Mouse (Mus musculus) cerebellum, postnatal 4 days (tissue): ENCODE data around the gene Rab3c.

Experiments used
- DNase-seq, 2 experiments: peaks; one replicate each; pipeline ENCODE4 v3.0.0; 2022; ENCODE audit warnings: low spot score in 2 of 2, mixed read lengths in 1 of 2

The Rab3c gene

GRCm38 (mm10) chr13:110094998-110095397 lies 185.8 kb downstream of the Rab3c start:
- DNase-seq: no peak

- DNase-seq: no peak
Measured at GRCm38 (mm10) chr13:110093720-110094685, 186.8 kb downstream of the Rab3c start.

DNA sequence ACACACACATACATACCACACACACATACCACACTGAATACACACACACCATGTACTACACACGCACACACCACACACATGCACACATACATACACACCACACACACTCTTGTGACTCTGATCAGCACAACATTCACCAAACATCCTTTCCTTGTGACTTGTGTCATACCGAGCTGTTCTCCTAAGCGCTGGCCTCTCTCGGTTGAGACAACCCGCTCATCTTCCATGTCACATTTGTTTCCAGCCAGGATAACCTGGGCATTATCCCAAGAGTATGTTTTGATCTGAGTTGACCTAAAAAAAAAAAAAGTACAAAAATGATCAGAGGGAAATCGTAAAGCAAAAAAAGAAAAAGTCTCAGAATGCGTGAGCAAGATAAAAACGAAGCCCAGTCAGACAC lies 196.8 kb downstream of the Rab3c start:
- DNase-seq: no peak

- no peak for DNase-seq
Measured at GRCm38 (mm10) chr13:110081174-110081573, 199.6 kb downstream of the Rab3c start.

DNA sequence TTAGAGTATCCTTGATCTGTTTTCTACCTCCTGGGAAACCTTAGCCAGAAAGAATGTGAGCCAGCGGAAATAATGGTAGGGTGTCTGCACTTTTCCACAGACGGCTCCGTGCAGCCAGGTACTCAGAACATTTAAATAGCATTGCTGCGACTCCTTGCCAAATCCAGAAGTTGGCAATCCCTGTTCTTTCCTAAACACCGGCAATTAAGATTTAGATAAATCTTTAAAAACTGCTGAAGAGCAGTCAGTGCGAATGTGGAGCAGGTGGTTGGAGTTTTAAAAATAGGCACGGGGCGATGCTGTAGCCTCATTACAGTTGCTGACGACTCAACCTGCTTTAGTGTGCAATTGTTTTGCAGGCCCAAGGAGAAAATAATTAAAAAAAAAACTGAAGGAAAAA lies 205.2 kb downstream of the Rab3c start:
- DNase-seq: no peak

- DNase-seq: no peak
Measured at GRCm38 (mm10) chr13:110074180-110074579, 206.6 kb downstream of the Rab3c start.

DNA sequence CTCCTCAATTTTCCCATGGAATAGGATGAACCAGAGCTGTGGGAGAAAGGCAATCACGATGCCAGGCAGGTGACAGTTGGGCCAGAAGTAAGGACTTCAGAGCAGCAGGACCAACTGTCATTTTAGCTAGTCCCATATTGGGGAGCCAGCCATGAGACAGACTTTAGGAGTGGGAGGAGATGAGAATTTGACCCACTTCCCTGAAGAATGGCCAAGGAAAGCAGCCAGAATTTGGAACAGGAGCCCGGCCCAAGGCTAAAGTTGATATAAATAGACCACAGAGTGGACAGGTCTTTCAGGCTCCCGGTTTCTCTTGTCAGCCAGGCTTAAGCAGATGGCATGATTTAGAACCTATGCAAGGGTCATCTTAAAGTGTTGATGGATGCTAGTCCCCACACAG lies 213.6 kb downstream of the Rab3c start:
- DNase-seq: no peak

- no peak for DNase-seq
Measured at GRCm38 (mm10) chr13:110066674-110067073, 214.1 kb downstream of the Rab3c start.

GRCm38 (mm10) chr13:110062835-110063411 lies 217.9 kb downstream of the Rab3c start:
- peak; percentile 39 to 73 for DNase-seq

DNA sequence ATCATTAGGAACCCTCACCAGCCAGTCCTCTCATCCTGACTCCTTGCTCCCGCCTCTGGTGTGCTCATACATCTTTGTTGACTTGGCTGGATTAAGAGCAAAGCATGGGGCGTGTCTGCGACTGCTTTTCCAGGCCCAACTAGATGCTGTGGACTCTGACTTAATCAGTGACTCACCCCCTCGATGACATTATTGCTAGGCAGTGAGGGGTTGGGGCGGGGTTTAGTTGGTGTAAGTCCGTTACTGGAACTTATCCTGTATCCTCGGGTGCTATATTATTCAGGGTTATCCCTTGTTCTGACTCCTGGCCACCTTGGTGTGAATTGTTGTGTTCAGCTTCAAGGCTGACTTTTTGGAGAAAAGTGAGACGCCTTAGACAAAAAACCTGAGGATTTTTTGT lies 218.5 kb downstream of the Rab3c start:
- no peak for DNase-seq

- no peak for DNase-seq
Measured at GRCm38 (mm10) chr13:110054538-110054937, 226.3 kb downstream of the Rab3c start.

DNA sequence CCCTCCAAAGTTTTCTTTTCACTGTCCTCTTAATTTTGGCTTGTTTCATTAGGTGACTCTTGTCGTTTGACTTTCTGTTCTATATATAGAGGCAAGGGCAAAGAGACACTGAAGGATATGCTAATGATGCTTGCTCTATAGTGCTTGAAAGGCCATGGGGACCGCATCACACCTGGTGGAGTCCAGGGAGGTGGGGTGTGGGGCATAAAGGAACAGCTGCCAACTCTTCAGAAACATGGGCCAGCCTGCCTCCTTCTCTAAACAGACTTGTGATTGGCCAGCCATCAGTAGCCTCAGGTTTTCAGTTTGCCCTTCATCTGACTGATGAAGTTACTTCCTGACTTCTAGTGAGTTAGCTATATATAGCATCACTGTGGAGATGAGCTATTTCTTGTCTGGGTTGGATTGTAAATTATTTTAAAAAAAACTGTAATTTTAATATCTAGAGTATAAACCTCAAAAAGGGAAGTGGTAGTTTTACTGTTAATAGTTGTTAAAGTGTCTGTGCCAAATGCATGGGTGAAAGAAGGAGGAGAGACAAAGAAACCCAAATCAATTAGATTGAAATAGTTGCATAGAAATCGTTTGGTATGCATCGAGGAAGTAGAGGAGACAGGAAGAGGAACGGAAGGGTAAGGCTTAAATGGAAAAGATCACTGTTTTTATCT lies 231.9 kb downstream of the Rab3c start:
- no peak for DNase-seq

- DNase-seq: no peak
Measured at GRCm38 (mm10) chr13:110044418-110044817, 236.4 kb downstream of the Rab3c start.

DNA sequence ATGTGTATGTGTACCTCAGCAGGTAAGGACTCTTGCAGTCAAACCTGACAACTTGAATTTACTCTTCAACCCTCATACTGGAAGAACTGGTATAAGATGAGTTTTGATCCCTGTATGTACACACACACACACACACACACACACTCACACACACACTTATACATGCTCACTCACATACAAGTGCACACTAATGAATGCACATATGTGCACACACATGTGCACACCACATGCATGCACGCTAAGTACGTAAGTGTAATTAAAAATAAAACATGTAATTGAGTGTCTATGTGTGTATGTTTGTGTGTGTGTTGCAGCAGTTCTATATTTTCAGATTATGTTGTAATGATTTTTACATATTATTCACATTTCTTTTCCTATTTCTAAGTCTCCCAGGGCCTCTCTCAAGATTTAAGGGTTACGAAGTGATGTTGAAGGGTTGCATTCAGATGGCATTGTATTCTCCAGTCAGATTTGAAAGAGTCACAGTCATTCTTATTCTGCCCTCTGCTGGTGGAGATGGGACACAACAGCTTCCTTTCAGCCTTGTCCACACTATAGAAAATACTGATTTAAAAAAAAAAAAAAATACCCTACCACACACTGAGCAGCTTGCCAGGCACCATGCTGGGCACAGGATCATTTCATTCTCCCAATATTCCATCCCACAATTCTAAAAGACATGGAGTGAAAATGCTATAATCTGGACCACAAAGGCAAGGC lies 240.9 kb downstream of the Rab3c start:
- peak in 1 of 2 experiments; percentile 17 for DNase-seq

- DNase-seq: no peak
Measured at GRCm38 (mm10) chr13:110039170-110039569, 241.6 kb downstream of the Rab3c start.

DNA sequence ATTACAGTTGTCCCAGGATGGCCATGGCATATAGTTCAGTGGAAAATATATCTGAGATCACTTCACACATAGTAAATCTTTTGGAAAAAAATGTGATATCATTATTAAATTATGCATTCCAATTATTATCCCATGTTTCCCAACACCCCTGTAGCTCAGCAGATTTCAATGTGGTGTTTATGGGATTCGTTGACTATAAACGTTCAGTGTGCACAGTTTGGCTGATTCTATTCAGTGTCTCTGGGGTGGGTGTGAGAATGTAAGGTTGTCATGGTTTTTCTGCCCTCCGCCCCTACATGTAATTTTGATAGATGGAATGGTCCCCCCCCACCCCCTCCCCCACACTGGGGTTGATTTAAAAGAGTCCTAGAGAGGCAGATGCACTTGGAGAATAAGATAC lies 242.3 kb downstream of the Rab3c start:
- DNase-seq: no peak

DNA sequence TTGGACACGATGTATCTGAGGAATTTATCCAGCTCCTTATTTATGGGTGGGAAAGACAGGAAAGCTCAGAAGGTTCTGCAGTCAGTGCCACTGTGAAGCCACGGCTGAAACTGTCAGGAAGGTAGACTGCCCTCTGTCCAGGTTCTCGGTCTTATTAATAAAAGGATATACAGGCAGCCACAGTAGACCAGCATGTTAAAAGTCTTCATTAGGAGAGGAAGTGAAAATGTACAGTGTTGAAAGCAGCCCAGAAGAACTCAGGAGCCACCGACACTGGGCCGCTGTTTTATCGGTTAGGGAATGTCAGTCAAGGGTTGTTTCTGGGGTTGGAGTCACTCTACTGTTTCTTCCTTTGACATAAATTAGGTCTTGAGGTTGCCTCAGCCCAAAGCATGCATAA lies 245.9 kb downstream of the Rab3c start:
- no peak for DNase-seq

DNA sequence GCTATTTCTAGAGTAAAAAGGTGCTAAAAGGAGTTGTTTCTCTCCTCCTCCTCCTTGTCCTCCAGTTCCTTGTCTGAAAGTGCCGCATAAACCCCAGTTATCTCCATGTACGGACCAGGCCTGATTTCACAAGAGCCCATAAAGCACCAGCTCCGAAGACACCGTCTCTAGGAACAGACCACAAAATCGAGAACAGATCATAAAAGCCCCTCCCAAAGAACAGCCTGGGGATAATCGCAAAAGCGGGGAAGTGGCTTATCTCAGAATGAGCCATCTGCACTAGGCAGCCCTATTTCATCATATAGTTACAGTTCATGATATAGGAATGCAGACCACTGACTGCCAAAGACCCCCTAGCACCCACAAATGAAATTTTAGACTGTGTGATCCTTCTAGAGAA lies 246.8 kb downstream of the Rab3c start:
- DNase-seq: no peak

DNA sequence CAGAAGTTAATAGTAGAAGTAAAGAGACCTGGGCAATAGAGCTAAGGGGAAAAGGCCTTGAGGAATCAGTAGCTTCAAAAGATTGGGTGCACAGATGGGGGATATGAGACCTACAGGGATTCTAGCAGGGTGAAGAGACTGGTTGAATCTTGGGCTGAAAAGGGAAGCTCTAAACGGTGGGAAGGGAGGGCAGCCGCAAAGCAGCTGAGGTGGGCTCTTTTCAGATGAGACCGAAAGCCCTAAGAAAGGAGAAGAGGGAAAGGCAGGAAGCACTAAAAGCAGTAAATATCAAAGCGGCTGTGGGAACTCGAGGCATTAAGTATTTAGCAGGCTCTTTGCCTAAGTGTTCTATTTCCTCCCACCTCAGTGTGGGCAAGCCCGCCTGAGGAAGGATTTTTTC lies 248.9 kb downstream of the Rab3c start:
- no peak for DNase-seq

DNA sequence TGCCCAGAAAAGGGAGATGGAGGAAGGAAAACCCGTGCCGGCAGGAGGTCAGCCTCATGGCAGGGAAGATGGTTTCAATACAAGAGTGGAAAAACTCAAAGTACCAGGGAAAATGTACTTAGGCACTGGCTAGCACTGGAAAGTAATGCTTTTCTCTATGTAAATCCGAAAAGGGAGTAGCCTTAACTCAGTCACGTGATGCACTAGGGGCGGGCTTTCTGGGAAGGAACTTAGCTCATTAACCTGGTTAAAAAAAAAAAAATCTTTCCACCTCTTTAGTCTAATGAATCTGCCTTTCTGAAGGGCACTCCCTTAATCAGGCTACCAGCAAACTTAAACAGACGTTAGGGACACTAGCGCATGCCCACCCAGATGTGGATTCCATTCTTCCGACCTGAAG lies 249.7 kb downstream of the Rab3c start:
- DNase-seq: no peak

DNA sequence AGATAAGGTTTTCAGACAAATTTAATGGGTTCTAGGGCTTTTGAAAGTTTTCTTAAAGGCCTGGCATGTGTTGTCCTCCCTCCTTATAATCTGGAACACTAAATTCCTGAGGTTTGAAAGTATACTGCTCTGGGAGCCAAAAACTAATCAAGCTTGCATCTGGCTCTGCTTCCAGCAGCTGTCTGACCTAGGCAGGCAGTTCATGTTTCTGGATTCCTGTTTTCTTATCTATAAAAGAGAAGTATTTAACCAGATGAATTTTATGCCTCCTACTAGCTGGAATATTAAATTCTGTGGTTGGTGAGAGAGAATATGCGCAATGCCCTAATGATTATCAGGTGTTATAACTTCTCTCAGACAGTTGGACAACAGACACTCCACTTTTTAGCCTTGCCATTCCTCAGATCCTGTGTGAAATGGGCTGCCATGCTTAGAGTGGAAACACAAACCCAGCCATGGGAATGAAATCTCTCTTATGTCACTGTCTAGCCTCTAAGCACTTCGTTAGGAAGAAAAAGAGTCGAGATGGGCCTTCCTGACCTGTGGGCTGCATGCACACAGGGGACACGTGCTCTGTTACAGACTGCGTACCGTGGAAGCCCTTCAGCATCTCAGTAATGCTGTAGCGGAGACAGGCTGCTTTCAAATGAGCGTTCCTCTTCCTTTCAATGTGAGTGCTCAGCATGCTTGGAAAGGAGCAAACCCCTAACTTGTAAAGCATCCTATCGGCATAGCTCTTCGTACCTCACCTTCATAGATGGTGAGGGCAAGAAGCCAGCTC lies 256.2 kb downstream of the Rab3c start:
- no peak for DNase-seq
